Mouse (Mus musculus): Measurements from ENCODE around the gene Cep170b. TPM values are rescaled to one million over a fixed set of nuclear protein-coding genes. Genes with fewer than 3 reads are reported as not detected.

Cep170b gene
- polyA plus RNA-seq, 1 experiment from 2014 or later: 25.0 TPM

DNA sequence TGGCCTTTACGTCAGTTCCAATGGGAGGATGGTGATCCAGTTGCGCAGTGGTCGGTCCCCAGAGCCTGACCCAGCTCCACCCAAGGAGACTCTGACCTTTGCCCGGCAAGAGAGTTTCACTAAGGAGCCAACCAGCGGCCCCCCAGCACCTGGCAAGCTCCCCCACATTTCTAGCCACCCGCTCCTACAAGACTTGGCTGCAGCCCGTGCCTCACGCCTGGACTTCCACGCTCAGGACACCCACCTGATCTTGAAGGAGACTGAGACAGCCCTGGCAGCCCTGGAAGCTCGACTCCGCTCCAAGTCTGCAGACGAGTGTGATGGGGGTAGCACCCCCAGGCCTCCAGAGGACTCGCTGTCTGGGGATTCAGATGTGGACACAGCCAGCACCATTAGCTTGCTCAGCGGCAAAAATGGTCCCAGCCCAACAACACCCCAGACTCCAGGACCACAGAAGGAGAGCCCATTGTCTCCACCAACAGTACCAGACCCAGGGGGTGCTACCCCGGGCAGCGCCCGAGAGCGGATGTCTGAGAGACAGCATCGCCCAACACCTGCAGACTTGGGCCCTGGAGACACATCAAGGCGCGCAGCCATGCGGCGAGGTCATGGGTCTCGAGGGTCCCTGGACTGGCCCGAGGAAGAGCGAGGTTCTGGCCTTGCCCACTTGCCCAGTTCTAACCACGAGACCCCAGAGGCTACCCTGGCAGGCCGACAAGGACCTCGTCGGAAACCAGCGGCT lies 18.2 kb downstream of the Cep170b start:
- H3K4me3 ChIP-seq (replicated peaks): no peak overlapping the region
- no peak for ATAC-seq (ENCODE audit: insufficient number of reproducible peaks, low FRiP score, low TSS enrichment, low read depth)
- peaks cover 84% of the 10 kb centered on the region for H3K36me3 ChIP-seq
- H3K9ac ChIP-seq: no peak overlapping the region
- H3K9me3 ChIP-seq (replicated peaks): no peaks in the 10 kb centered on the region
- H3K27me3 ChIP-seq: no peaks in the 10 kb centered on the region
- H3K4me2 ChIP-seq (replicated peaks): no peak overlapping the region
- H3K4me1 ChIP-seq: peaks cover 13% of the 10 kb centered on the region
- H3K27ac ChIP-seq (replicated peaks): no peak overlapping the region
- WGBS: 91% methylated on average over 31 of the region's 31 CpGs

DNA sequence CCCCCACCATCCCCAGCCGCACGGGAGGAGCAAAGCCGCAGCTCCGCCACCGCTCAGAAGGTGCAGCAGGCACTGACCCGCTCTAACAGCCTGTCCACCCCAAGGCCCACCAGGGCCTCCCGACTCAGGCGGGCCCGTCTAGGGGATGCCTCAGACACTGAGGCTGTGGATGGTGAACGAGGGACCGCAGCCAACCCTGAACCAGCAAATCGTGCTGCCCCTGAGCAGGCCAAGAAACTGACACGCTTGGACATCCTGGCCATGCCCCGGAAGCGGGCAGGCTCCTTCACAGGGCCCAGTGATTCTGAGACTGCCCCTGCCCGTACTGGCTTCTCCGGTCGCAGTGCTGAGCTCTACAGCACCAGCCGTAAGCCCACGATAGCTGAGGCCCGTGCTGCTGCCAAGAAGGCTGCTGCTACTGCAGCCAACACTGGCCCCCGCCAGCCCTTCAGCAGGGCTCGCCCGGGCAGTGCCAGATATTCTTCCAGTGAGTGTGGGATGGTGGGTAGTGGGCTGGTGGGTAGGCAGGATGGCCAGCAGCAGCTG lies 18.8 kb downstream of the Cep170b start:
- H3K36me3 ChIP-seq: peaks cover 81% of the 10 kb centered on the region
- 89% methylated on average over 24 of the region's 24 CpGs for WGBS
- ATAC-seq (ENCODE audit: insufficient number of reproducible peaks, low FRiP score, low TSS enrichment, low read depth): no peak

DNA sequence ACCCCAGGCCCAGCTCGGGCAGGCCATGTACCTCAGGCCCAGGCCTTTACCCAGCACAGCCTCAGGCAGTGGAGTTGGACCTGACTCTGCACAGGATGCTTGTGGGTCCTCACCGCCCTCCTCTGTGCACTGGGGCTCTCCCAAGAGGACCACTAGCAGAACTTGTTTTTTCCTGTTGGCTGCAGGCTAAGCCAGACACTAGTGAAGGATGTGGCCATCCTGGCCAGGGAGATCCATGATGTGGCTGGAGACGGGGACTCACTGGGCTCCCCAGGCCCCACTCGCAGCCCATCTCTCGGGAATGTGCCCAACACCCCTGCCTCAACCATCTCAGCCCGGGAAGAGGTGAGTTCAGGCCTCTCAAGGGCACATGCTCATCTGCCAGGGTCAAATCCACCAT lies 22.5 kb downstream of the Cep170b start:
- peaks cover 61% of the 10 kb centered on the region for H3K36me3 ChIP-seq
- WGBS: 52% methylated on average over 6 of the region's 6 CpGs
- H3K27me3 ChIP-seq: no peaks in the 10 kb centered on the region
- peaks cover 35% of the 10 kb centered on the region for H3K4me1 ChIP-seq
- H3K9me3 ChIP-seq (replicated peaks): no peaks in the 10 kb centered on the region
- H3K27ac ChIP-seq (replicated peaks): peak overlapping the region; percentile 84
- H3K4me3 ChIP-seq (replicated peaks): no peak overlapping the region
- H3K4me2 ChIP-seq (replicated peaks): no peak overlapping the region
- ATAC-seq (ENCODE audit: insufficient number of reproducible peaks, low FRiP score, low TSS enrichment, low read depth): no peak
- H3K9ac ChIP-seq: peak overlapping the region; percentile 15; the same call in 1 of the 2 replicates

More for the DNA sequence above, 18.8 kb downstream of the Cep170b start:
- no peak overlapping the region for H3K4me2 ChIP-seq (replicated peaks)
- no peak overlapping the region for H3K4me3 ChIP-seq (replicated peaks)
- H3K4me1 ChIP-seq: peaks cover 19% of the 10 kb centered on the region
- H3K9me3 ChIP-seq (replicated peaks): no peaks in the 10 kb centered on the region
- no peaks in the 10 kb centered on the region for H3K27me3 ChIP-seq
- no peak overlapping the region for H3K27ac ChIP-seq (replicated peaks)
- no peak overlapping the region for H3K9ac ChIP-seq

DNA sequence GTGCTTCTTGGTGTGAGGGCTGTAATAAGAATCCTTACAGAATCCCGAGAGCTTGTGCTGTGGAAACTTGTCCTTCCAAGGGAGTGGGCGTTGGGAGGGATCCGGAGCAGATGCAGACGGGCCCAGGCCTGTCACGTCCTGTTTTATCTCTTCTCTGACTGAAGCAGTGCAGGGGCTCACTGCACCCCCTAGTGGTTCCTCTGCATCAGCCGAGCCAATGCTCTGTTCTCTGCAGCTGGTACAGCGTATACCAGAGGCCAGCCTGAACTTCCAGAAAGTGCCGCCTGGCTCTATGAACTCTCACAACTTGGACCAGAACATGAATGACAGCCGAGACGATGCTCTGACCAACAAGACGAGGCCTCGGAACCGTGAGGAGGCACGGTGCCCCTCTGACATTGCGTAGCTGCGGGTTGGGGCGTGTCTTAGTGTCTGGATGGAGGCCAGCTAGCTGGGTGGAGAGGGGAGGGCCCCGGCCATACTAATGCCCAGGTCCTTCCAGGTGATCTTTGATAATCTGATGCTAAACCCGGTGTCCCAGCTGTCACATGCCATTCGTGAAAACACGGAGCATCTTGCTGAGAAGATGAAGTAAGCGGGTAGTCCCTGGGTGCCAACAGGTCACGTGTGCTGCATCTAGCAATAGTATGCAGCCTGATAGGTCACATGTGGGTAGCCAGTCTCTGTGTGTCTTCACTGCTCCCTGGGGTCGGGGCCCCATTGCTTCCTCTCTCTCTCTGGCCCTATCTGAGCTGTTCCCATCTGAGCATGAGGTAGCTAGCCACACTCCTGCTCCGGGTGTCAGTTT lies 23.1 kb downstream of the Cep170b start:
- Histone ChIP-seq H3K27me3 (no peaks in the 10 kb centered on the region), H3K4me3 (replicated peaks) (no peak overlapping the region), H3K9me3 (replicated peaks) (no peaks in the 10 kb centered on the region), H3K4me2 (replicated peaks) (0 out of 2 replicates have a peak overlapping the region, but pooled peaks have one; percentile 10), H3K9ac (peak overlapping the region; percentile 15), H3K4me1 (peaks cover 35% of the 10 kb centered on the region), H3K36me3 (peaks cover 55% of the 10 kb centered on the region), H3K27ac (replicated peaks) (peak overlapping the region; percentile 84)
- WGBS: 39% methylated on average over 25 of the region's 25 CpGs
- ATAC-seq (ENCODE audit: insufficient number of reproducible peaks, low FRiP score, low TSS enrichment, low read depth): peak; percentile 56; the same call in 1 of the 2 replicates

DNA sequence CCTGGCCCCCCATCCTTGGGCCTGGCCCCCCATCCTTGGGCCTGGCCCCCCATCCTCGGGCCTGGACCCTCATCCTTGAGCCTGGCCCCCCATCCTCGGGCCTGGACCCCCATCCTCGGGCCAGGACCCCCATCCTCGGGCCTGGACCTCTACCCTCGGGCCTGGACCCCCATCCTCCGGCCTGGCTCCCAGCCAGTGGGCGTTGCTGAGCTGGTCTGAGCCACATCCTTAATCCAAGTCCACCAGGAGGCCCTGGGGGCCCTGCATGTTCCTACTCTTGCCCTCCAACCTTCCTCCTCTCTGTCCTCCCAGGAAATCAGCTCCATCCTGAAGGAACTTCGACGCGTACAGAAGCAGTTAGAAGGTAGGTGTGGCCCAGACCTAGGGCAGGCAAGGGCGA lies 24.0 kb downstream of the Cep170b start:
- Histone ChIP-seq H3K9ac (peak overlapping the region; percentile 2; the same call in 1 of the 2 replicates), H3K4me3 (replicated peaks) (no peak overlapping the region), H3K4me1 (peaks cover 35% of the 10 kb centered on the region), H3K4me2 (replicated peaks) (no peak overlapping the region), H3K27me3 (no peaks in the 10 kb centered on the region), H3K27ac (replicated peaks) (no peak overlapping the region), H3K9me3 (replicated peaks) (no peaks in the 10 kb centered on the region), H3K36me3 (peaks cover 47% of the 10 kb centered on the region)
- ATAC-seq (ENCODE audit: insufficient number of reproducible peaks, low FRiP score, low TSS enrichment, low read depth): no peak
- 81% methylated on average over 6 of the region's 11 CpGs for WGBS

DNA sequence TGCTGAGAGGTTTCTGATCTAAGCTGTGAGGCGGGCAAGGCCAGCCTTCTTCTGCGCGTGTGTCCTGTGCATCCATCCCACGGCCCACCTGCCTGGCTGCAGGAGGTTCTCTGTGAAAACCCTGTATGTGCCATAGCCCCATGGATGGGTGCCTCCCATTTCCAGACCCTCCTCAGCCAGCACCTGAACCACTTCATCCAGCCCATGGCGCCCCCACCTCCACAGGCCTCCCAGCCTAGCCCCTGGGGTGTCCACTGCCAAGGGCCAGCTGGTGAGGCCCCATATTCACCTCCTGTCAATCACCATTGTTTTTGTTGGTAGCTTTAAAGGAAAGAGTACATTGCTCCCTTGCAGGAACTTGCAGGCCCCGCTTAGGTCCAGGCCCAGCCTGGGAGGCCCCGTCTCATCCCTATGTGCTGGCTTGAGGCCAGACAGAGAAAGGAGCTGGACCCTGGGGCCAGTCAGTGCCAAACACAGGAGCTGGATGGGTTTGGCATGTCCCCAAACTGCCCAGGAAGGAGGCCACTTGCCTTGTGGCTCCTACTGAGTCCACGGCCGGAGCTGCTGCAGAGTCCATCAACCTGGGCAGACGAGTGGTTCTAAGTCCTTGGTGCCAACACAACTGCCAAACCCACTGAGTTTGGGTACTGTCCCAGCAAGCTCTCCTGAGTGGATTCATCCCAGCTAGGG lies 24.8 kb downstream of the Cep170b start:
- Histone ChIP-seq H3K36me3 (peaks cover 38% of the 10 kb centered on the region), H3K4me2 (replicated peaks) (no peak overlapping the region), H3K4me1 (peaks cover 35% of the 10 kb centered on the region), H3K4me3 (replicated peaks) (no peak overlapping the region), H3K27ac (replicated peaks) (no peak overlapping the region), H3K27me3 (no peaks in the 10 kb centered on the region), H3K9ac (no peak overlapping the region), H3K9me3 (replicated peaks) (no peaks in the 10 kb centered on the region)
- WGBS: 87% methylated on average over 10 of the region's 10 CpGs
- no peak for ATAC-seq (ENCODE audit: insufficient number of reproducible peaks, low FRiP score, low TSS enrichment, low read depth)

DNA sequence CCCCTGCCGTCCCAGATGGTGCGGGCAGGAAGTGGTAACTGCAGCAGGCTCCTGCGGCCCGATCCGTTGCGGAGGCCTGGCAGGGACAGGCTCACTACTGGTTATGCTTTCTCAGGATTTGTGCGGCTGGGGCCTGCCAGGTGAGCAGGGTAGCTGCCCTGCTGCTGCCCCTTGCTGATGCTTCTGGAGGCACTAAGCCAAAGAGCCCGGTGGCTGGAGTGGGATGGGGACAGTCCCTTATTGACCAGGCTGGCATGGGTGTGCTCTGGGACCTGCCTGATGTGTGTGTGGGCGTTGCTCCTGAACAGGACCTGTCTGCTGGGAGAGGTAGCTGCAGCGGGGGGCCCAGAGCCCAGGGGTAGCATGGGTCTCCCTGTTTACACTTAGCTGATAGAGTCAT lies 25.5 kb downstream of the Cep170b start:
- H3K27me3 ChIP-seq: no peaks in the 10 kb centered on the region
- H3K4me2 ChIP-seq (replicated peaks): no peak overlapping the region
- no peak overlapping the region for H3K9ac ChIP-seq
- peaks cover 35% of the 10 kb centered on the region for H3K4me1 ChIP-seq
- no peak overlapping the region for H3K4me3 ChIP-seq (replicated peaks)
- ATAC-seq (ENCODE audit: insufficient number of reproducible peaks, low FRiP score, low TSS enrichment, low read depth): no peak
- H3K27ac ChIP-seq (replicated peaks): no peak overlapping the region
- peaks cover 32% of the 10 kb centered on the region for H3K36me3 ChIP-seq
- WGBS: 84% methylated on average over 10 of the region's 10 CpGs
- H3K9me3 ChIP-seq (replicated peaks): no peaks in the 10 kb centered on the region

DNA sequence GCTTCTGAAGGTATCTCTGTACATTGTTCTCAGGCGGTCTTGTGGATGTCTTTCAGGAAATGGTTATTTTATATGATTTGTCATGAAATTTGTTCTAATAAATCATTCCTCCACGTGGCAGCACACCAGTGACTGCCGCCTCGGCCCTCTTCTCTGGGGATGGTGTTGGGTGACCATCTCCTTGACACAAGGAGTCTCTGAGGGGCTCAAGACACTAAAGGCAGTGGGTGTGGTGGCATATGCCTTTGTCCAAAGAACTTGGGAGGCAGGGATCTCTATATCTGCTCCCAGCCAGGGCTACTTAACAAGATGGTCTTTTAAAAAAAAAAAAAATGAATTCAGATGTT lies 26.2 kb downstream of the Cep170b start:
- Histone ChIP-seq H3K27me3 (no peaks in the 10 kb centered on the region), H3K4me1 (peaks cover 35% of the 10 kb centered on the region), H3K4me3 (replicated peaks) (no peak overlapping the region), H3K4me2 (replicated peaks) (no peak overlapping the region), H3K27ac (replicated peaks) (no peak overlapping the region), H3K9ac (no peak overlapping the region), H3K9me3 (replicated peaks) (no peaks in the 10 kb centered on the region), H3K36me3 (peaks cover 24% of the 10 kb centered on the region)
- ATAC-seq (ENCODE audit: insufficient number of reproducible peaks, low FRiP score, low TSS enrichment, low read depth): no peak
- 76% methylated on average over 4 of the region's 4 CpGs for whole genome bisulfite sequencing

DNA sequence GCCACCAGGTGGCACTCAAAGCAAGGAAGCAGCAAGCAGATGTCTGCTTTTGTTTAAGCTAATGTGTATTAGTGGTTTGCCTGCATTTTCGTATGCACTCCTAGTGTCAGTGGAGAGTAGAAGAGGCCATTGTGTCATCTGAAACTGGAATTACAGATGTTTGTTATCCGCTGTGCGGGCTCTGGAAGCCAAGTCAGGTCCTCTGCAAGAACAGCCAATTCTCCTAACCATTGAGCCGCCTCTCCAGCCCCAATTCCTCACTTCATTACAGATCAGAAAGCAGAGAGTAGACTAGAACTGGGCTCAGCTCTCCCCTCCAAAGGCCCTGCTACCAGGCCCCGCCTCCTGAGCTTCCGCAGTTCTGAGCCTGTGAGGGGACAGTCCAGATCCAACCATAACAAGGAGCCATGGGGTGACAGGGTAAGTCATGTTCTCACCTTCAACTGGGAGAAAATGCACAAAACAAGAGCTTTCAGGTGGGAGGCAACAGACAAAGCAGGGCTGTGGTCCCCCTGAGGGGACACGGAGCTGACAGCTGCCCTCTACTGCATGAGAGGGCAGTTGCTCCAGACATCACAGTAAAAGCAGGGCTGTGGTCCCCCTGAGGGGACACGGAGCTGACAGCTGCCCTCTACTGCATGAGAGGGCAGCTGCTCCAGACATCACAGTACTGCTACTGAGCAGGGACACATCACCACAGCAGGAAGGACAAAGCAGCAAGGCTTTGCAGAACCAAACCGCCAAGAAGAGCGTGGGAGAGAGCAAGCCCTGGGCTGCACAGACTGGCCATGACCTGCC lies 26.8 kb downstream of the Cep170b start:
- peak; percentile 58 for ATAC-seq (ENCODE audit: insufficient number of reproducible peaks, low FRiP score, low TSS enrichment, low read depth)
- Histone ChIP-seq H3K9me3 (replicated peaks) (no peaks in the 10 kb centered on the region), H3K27me3 (no peaks in the 10 kb centered on the region), H3K4me3 (replicated peaks) (no peak overlapping the region), H3K4me1 (peaks cover 35% of the 10 kb centered on the region), H3K36me3 (peaks cover 23% of the 10 kb centered on the region), H3K4me2 (replicated peaks) (peak overlapping the region; percentile 28; the same call in 1 of the 2 replicates), H3K27ac (replicated peaks) (peak overlapping the region; percentile 85), H3K9ac (no peak overlapping the region)
- WGBS: 8% methylated on average over 10 of the region's 10 CpGs

DNA sequence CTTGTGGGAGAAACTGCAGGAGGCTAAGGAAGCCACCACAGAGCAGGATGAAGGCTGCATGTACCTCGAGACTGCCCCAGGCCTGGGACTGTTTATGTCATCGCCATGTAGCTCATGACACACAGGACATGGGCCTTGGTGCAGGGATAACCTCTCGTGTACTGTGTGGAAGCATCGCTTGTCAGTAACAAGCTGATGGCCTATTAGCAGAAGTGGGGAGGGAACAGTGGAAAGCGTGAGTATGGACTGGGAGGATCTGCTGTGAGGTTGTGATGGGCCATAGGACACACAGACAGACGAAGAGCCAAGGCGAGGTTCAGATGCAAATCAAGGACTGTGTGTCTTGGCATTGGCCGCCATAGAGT lies 27.3 kb downstream of the Cep170b start:
- Histone ChIP-seq H3K27ac (replicated peaks) (no peak overlapping the region), H3K27me3 (no peaks in the 10 kb centered on the region), H3K9ac (no peak overlapping the region), H3K4me1 (peaks cover 31% of the 10 kb centered on the region), H3K9me3 (replicated peaks) (no peaks in the 10 kb centered on the region), H3K36me3 (peaks cover 23% of the 10 kb centered on the region), H3K4me3 (replicated peaks) (no peak overlapping the region), H3K4me2 (replicated peaks) (no peak overlapping the region)
- ATAC-seq (ENCODE audit: insufficient number of reproducible peaks, low FRiP score, low TSS enrichment, low read depth): no peak
- 58% methylated on average over 8 of the region's 8 CpGs for WGBS

All from embryonic facial prominence, embryonic 15.5 days (tissue).